Mouse (Mus musculus): ENCODE results near the gene Gdf9. TPM values are rescaled to one million over a fixed set of nuclear protein-coding genes. Genes with fewer than 3 reads are reported as not detected.
"Not testable (repeated sequence)": the region's sequence is repeated elsewhere in the genome, so short reads cannot be mapped to it uniquely, and the experiment has no call there.

Gdf9 gene
- polyA plus RNA-seq, 1 experiment from 2014 or later: 5.9 TPM

DNA sequence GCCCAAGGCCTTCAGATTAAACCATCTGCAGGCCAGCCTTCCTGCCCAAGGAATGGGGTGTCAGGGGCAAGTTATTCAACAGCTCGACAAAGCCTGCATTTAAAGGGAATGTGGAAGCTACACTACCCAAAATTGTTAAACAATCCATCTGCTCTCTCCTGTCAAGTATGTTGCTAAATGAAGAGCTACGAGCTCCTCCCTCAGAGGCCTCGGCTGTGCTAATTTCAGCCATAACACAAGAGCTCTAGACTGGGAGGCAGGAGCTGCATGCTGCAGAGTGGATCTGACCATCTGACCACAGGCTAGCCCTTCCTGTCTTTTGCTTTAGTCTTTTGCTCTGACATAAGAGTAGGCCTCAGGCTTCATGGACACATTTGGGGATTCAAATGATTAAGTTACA is 5.6 kb upstream of the Gdf9 start:
- no peak overlapping the region for H3K27ac ChIP-seq (replicated peaks; ENCODE audit: low read depth, low read length)
- H3K27me3 ChIP-seq (ENCODE audit: control insufficient read depth, insufficient read depth, low read length): no peaks in the 10 kb centered on the region
- H3K9ac ChIP-seq (replicated peaks; ENCODE audit: low read length): no peak overlapping the region
- H3K4me1 ChIP-seq (ENCODE audit: control insufficient read depth, insufficient read depth, low read length): peaks cover 5% of the 10 kb centered on the region
- peaks cover 31% of the 10 kb centered on the region for H3K36me3 ChIP-seq (ENCODE audit: control insufficient read depth, insufficient read depth, low read length)
- no peak overlapping the region for H3K4me2 ChIP-seq (ENCODE audit: low read length)
- no peaks in the 10 kb centered on the region for H3K9me3 ChIP-seq (ENCODE audit: control insufficient read depth, low read length)
- ATAC-seq (ENCODE audit: low FRiP score, low TSS enrichment) (no peak), DNase-seq (no peak)
- WGBS: 80% methylated on average over 3 of the region's 3 CpGs
- no peak overlapping the region for H3K4me3 ChIP-seq (replicated peaks; ENCODE audit: low read depth, low read length)

GRCm38 (mm10) chr11:53425711-53426255 is 5.0 kb upstream of the Gdf9 start:
- Histone ChIP-seq H3K36me3 (ENCODE audit: control insufficient read depth, insufficient read depth, low read length) (peaks cover 26% of the 10 kb centered on the region), H3K9ac (replicated peaks; ENCODE audit: low read length) (no peak overlapping the region), H3K4me1 (ENCODE audit: control insufficient read depth, insufficient read depth, low read length) (peaks cover 5% of the 10 kb centered on the region), H3K4me3 (replicated peaks; ENCODE audit: low read depth, low read length) (no peak overlapping the region), H3K4me2 (ENCODE audit: low read length) (no peak overlapping the region), H3K27me3 (ENCODE audit: control insufficient read depth, insufficient read depth, low read length) (no peaks in the 10 kb centered on the region), H3K9me3 (ENCODE audit: control insufficient read depth, low read length) (no peaks in the 10 kb centered on the region), H3K27ac (replicated peaks; ENCODE audit: low read depth, low read length) (no peak overlapping the region)
- DNase-seq: no peak
- ATAC-seq (ENCODE audit: low FRiP score, low TSS enrichment): no peak
- 89% methylated on average over 6 of the region's 6 CpGs for WGBS

GRCm38 (mm10) chr11:53426914-53427313 is 3.9 kb upstream of the Gdf9 start:
- not testable (repeated sequence) for H3K27me3 ChIP-seq (ENCODE audit: control insufficient read depth, insufficient read depth, low read length); H3K4me2 ChIP-seq (ENCODE audit: low read length); ATAC-seq (ENCODE audit: low FRiP score, low TSS enrichment); DNase-seq; H3K9ac ChIP-seq (replicated peaks; ENCODE audit: low read length); H3K9me3 ChIP-seq (ENCODE audit: control insufficient read depth, low read length); H3K27ac ChIP-seq (replicated peaks; ENCODE audit: low read depth, low read length); H3K4me3 ChIP-seq (replicated peaks; ENCODE audit: low read depth, low read length)
- peaks cover 19% of the 10 kb centered on the region for H3K36me3 ChIP-seq (ENCODE audit: control insufficient read depth, insufficient read depth, low read length)
- WGBS: 85% methylated on average over 3 of the region's 3 CpGs
- peaks cover 11% of the 10 kb centered on the region for H3K4me1 ChIP-seq (ENCODE audit: control insufficient read depth, insufficient read depth, low read length)

DNA sequence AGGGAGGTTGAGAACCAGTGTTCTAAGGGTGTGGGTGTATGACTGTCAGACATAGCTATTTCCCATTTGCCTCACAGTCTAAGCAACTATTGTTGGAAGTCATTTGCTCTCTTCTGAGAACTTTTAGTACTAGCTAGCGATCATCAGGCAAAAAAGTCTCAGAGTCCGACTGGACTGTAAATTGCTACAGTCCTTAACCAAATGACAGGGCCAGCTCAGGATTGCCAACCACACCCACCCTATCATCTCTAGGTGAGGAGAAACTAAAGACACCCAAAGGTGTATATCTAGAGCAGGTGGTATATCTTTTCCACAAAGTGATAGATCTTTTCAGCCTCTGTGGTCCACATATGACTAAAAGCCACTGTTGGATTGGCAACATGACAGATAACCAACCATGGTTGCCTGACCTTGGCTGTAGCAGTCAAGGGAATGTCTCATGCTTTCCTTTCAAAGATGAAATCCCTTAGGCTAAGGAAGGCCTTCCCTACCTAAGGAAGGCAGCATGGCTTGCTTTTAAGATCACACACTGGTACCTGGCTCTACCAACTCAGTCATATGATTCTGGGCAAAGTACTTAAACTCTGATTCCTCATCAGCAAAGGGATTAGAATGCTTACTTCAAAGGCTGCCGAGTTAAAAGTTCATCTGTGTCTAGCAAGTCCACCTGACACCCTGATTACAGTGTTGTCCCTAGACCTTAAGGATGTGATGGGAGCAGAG is 2.7 kb upstream of the Gdf9 start:
- no peak overlapping the region for H3K27ac ChIP-seq (replicated peaks; ENCODE audit: low read depth, low read length)
- WGBS: 96% methylated on average over 3 of the region's 3 CpGs
- no peak overlapping the region for H3K4me2 ChIP-seq (ENCODE audit: low read length)
- H3K27me3 ChIP-seq (ENCODE audit: control insufficient read depth, insufficient read depth, low read length): no peaks in the 10 kb centered on the region
- DNase-seq: no peak
- H3K9ac ChIP-seq (replicated peaks; ENCODE audit: low read length): no peak overlapping the region
- H3K4me1 ChIP-seq (ENCODE audit: control insufficient read depth, insufficient read depth, low read length): peaks cover 11% of the 10 kb centered on the region
- peaks cover 19% of the 10 kb centered on the region for H3K36me3 ChIP-seq (ENCODE audit: control insufficient read depth, insufficient read depth, low read length)
- ATAC-seq (ENCODE audit: low FRiP score, low TSS enrichment): no peak
- H3K9me3 ChIP-seq (ENCODE audit: control insufficient read depth, low read length): no peaks in the 10 kb centered on the region
- no peak overlapping the region for H3K4me3 ChIP-seq (replicated peaks; ENCODE audit: low read depth, low read length)

- Histone ChIP-seq H3K27me3 (ENCODE audit: control insufficient read depth, insufficient read depth, low read length) (no peaks in the 10 kb centered on the region), H3K9me3 (ENCODE audit: control insufficient read depth, low read length) (no peaks in the 10 kb centered on the region), H3K4me2 (ENCODE audit: low read length) (no peak overlapping the region), H3K36me3 (ENCODE audit: control insufficient read depth, insufficient read depth, low read length) (peaks cover 19% of the 10 kb centered on the region), H3K27ac (replicated peaks; ENCODE audit: low read depth, low read length) (no peak overlapping the region), H3K4me3 (replicated peaks; ENCODE audit: low read depth, low read length) (no peak overlapping the region), H3K9ac (replicated peaks; ENCODE audit: low read length) (no peak overlapping the region), H3K4me1 (ENCODE audit: control insufficient read depth, insufficient read depth, low read length) (peaks cover 11% of the 10 kb centered on the region)
- WGBS: 93% methylated on average over 5 of the region's 5 CpGs
- ATAC-seq (ENCODE audit: low FRiP score, low TSS enrichment): no peak
- no peak for DNase-seq
Observed at GRCm38 (mm10) chr11:53428716-53429057, 2.1 kb upstream of the Gdf9 start.

- H3K9me3 ChIP-seq (ENCODE audit: control insufficient read depth, low read length): no peaks in the 10 kb centered on the region
- H3K27ac ChIP-seq (replicated peaks; ENCODE audit: low read depth, low read length): no peak overlapping the region
- ATAC-seq (ENCODE audit: low FRiP score, low TSS enrichment): no peak
- DNase-seq: no peak
- H3K27me3 ChIP-seq (ENCODE audit: control insufficient read depth, insufficient read depth, low read length): no peaks in the 10 kb centered on the region
- no peak overlapping the region for H3K9ac ChIP-seq (replicated peaks; ENCODE audit: low read length)
- H3K4me3 ChIP-seq (replicated peaks; ENCODE audit: low read depth, low read length): no peak overlapping the region
- peaks cover 19% of the 10 kb centered on the region for H3K36me3 ChIP-seq (ENCODE audit: control insufficient read depth, insufficient read depth, low read length)
- H3K4me1 ChIP-seq (ENCODE audit: control insufficient read depth, insufficient read depth, low read length): peaks cover 11% of the 10 kb centered on the region
- H3K4me2 ChIP-seq (ENCODE audit: low read length): peak overlapping the region; percentile 92
Observed at GRCm38 (mm10) chr11:53429182-53429581, 1.6 kb upstream of the Gdf9 start.

GRCm38 (mm10) chr11:53430300-53430669 is 538 bp upstream of the Gdf9 start:
- peak overlapping the region; percentile 97 for H3K4me3 ChIP-seq (replicated peaks; ENCODE audit: low read depth, low read length)
- no peaks in the 10 kb centered on the region for H3K9me3 ChIP-seq (ENCODE audit: control insufficient read depth, low read length)
- DNase-seq (no peak), ATAC-seq (ENCODE audit: low FRiP score, low TSS enrichment) (peak; percentile 54)
- peaks cover 19% of the 10 kb centered on the region for H3K36me3 ChIP-seq (ENCODE audit: control insufficient read depth, insufficient read depth, low read length)
- H3K4me2 ChIP-seq (ENCODE audit: low read length): peak overlapping the region; percentile 92
- H3K4me1 ChIP-seq (ENCODE audit: control insufficient read depth, insufficient read depth, low read length): peaks cover 11% of the 10 kb centered on the region
- WGBS: under 1% methylated on average over 34 of the region's 34 CpGs
- H3K9ac ChIP-seq (replicated peaks; ENCODE audit: low read length): peak overlapping the region; percentile 89
- peak overlapping the region; percentile 80 for H3K27ac ChIP-seq (replicated peaks; ENCODE audit: low read depth, low read length)
- H3K27me3 ChIP-seq (ENCODE audit: control insufficient read depth, insufficient read depth, low read length): no peaks in the 10 kb centered on the region

GRCm38 (mm10) chr11:53431347-53432056 is 679 bp downstream of the Gdf9 start:
- peaks cover 11% of the 10 kb centered on the region for H3K4me1 ChIP-seq (ENCODE audit: control insufficient read depth, insufficient read depth, low read length)
- H3K4me2 ChIP-seq (ENCODE audit: low read length): peak overlapping the region; percentile 92
- DNase-seq (no peak), ATAC-seq (ENCODE audit: low FRiP score, low TSS enrichment) (no peak; the same call in 1 of the 2 replicates)
- H3K36me3 ChIP-seq (ENCODE audit: control insufficient read depth, insufficient read depth, low read length): peaks cover 18% of the 10 kb centered on the region
- no peaks in the 10 kb centered on the region for H3K9me3 ChIP-seq (ENCODE audit: control insufficient read depth, low read length)
- peak overlapping the region; percentile 36 for H3K9ac ChIP-seq (replicated peaks; ENCODE audit: low read length)
- 20% methylated on average over 9 of the region's 9 CpGs for WGBS
- H3K27me3 ChIP-seq (ENCODE audit: control insufficient read depth, insufficient read depth, low read length): no peaks in the 10 kb centered on the region
- peak overlapping the region; percentile 80 for H3K27ac ChIP-seq (replicated peaks; ENCODE audit: low read depth, low read length)
- H3K4me3 ChIP-seq (replicated peaks; ENCODE audit: low read depth, low read length): peak overlapping the region; percentile 97

DNA sequence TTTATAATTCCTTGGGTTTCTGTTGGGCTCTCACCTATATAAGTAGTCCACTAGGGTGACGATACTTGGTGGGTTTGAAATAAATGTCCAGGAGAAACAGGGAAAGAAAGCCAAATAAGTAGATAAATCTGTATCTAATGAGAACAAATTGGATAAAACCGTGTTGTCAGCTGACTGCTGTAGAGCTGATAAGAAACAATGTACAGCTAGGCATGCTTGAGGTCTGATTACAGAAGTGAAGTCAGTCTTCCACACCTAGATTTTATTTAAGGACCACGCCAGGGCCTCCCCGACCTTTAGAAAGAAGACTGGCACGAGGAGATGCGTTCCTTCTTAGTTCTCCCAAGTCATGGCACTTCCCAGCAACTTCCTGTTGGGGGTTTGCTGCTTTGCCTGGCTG is 2.2 kb downstream of the Gdf9 start:
- WGBS: 64% methylated on average over 6 of the region's 6 CpGs
- H3K4me1 ChIP-seq (ENCODE audit: control insufficient read depth, insufficient read depth, low read length): peaks cover 11% of the 10 kb centered on the region
- no peak for DNase-seq

More for the DNA sequence above, 2.2 kb downstream of the Gdf9 start:
- no peak for ATAC-seq (ENCODE audit: low FRiP score, low TSS enrichment)
- Histone ChIP-seq H3K9me3 (ENCODE audit: control insufficient read depth, low read length) (no peaks in the 10 kb centered on the region), H3K9ac (replicated peaks; ENCODE audit: low read length) (no peak overlapping the region), H3K36me3 (ENCODE audit: control insufficient read depth, insufficient read depth, low read length) (peaks cover 9% of the 10 kb centered on the region), H3K4me3 (replicated peaks; ENCODE audit: low read depth, low read length) (no peak overlapping the region), H3K27me3 (ENCODE audit: control insufficient read depth, insufficient read depth, low read length) (no peaks in the 10 kb centered on the region), H3K4me2 (ENCODE audit: low read length) (no peak overlapping the region), H3K27ac (replicated peaks; ENCODE audit: low read depth, low read length) (no peak overlapping the region)
